Mouse (Mus musculus) midbrain, embryonic 14.5 days (tissue): ENCODE results near the gene Usp38. TPM values are rescaled to one million over a fixed set of nuclear protein-coding genes. Genes with fewer than 3 reads are reported as not detected.
"Not testable (repeated sequence)": the region's sequence is repeated elsewhere in the genome, so short reads cannot be mapped to it uniquely, and the experiment has no call there.

Experiments used
- ATAC-seq: fragments of 200-750 bp; cut with Nextera tagmentation; 2 replicates; pipeline ENCODE4 v1.8.0; 2017; ENCODE audit warnings: moderate number of reproducible peaks, moderate library complexity; ENCODE audit not compliant: low FRiP score, low TSS enrichment
- DNase-seq: peaks from one replicate; pipeline ENCODE4 v3.0.0-alpha.2; 2015
- H3K27ac ChIP-seq: fragments of 300-500 bp; sonication (generic); replicated peaks from 2 replicates; pipeline ENCODE4 v1.5.1; 2014; ENCODE audit warnings: mild to moderate bottlenecking, low read depth, low read length, moderate library complexity
- H3K27me3 ChIP-seq: fragments of 300-500 bp; sonication (generic); 2 replicates; pipeline ENCODE4 v1.6.1; 2014; ENCODE audit warnings: low read length, control low read depth, mixed read lengths; ENCODE audit not compliant: control insufficient read depth, insufficient read depth
- H3K36me3 ChIP-seq: fragments of 300-500 bp; sonication (generic); 2 replicates; pipeline ENCODE4 v1.6.1; 2014; ENCODE audit warnings: low read length, control low read depth; ENCODE audit not compliant: control insufficient read depth, insufficient read depth
- H3K4me1 ChIP-seq: fragments of 300-500 bp; sonication (generic); 2 replicates; pipeline ENCODE4 v1.6.1; 2014; ENCODE audit warnings: mild to moderate bottlenecking, antibody characterized with exemption, low read length, control low read depth; ENCODE audit not compliant: control insufficient read depth, insufficient read depth
- H3K4me2 ChIP-seq: fragments of 300-500 bp; sonication (generic); 2 replicates; pipeline ENCODE4 v1.6.1; 2014; ENCODE audit warnings: mild to moderate bottlenecking, low read length, moderate library complexity
- H3K4me3 ChIP-seq: fragments of 300-500 bp; sonication (generic); replicated peaks from 2 replicates; pipeline ENCODE4 v1.5.1; 2014; ENCODE audit warnings: low read depth, low read length
- H3K9ac ChIP-seq: fragments of 300-500 bp; sonication (generic); replicated peaks from 2 replicates; pipeline ENCODE4 v1.6.1; 2014; ENCODE audit warnings: mild to moderate bottlenecking, low read length, moderate library complexity
- H3K9me3 ChIP-seq: fragments of 300-500 bp; sonication (generic); 2 replicates; pipeline ENCODE4 v1.6.1; 2016; ENCODE audit warnings: low read length, control low read depth, mixed read lengths; ENCODE audit not compliant: control insufficient read depth
- WGBS: fragments of 180-500 bp; shearing (Covaris S2); extraction: QIAGEN DNeasy Blood & Tissue Kit; methylation state at CpG from one replicate; pipeline ENCODE4 v1.1.7; 2014; 5-methylcytosine and 5-hydroxymethylcytosine counted together
- polyA plus RNA-seq: library from polyadenylated mRNA; unstranded; fragments of >200 nt; fragmentation: Nextera tagmentation; extraction: Ambion mirVana; gene quantifications from 2 replicates; pipeline ENCODE4 v1.2.1, GENCODE M21; 2014

The Usp38 gene
- polyA plus RNA-seq, result 19.4 and 27.2 TPM in 2 replicates

DNA sequence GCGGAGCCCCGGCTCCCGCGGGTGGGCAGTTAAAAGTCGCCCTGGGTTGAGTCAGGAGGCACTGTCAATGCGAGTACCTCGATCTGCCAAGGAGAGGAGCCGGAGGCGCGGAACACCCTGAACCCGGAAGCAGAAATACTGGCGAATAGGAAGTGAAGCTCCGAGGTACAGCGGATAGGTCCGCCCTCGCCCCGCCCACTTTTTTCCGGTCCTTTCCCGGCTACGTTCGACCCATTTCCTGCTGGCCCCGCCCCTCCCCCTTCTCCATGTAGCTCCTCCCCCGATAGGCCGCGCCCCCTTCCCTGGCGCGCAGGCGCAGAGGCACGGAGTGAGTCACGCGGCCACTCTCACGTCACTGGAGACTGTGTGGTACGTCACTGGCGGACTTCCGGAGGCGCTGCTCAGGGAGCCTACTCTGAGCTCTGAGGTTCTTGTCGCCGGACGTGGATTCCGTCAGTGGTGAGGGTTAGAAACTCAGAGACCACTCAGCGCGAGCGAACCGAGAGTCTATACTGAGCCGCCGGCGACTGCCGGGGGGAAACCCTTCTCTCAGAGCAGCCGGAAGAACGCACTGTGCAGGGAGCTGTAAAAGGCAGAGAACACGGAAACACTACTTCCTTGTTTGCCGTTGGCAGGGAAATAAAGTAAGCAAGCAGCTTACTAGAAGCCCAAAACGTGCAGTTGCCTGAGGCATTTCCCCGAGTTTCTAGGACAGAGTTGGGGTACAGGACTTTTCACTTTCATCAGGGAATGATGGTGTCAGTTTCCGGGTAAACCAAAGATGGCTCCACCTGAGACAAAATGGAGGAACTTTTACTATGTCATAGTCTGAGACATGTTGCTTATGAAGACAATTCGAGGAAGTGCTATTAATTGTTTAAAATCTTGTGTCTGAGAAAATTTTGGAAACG is at the start of gene Usp38:
Gene Usp38 (minus strand): TSS at position 140 of the 911 bp plus-strand sequence.
- no peaks in the 10 kb centered on the region for H3K9me3 ChIP-seq
- DNase-seq (peak; percentile 100), ATAC-seq (peak; percentile 99)
- peak within 1 kb of the TSS; percentile 87 for H3K9ac ChIP-seq
- peaks cover 9% of the 10 kb centered on the region for H3K36me3 ChIP-seq
- H3K4me3 ChIP-seq, result peak within 1 kb of the TSS; percentile 95
- H3K27me3 ChIP-seq, result no peaks in the 10 kb centered on the region
- H3K27ac ChIP-seq, result peak within 1 kb of the TSS; percentile 93
- H3K4me1 ChIP-seq, result peaks cover 25% of the 10 kb centered on the region
- peak within 1 kb of the TSS; percentile 99 for H3K4me2 ChIP-seq
- 3% methylated on average over 57 of the region's 57 CpGs for WGBS

DNA sequence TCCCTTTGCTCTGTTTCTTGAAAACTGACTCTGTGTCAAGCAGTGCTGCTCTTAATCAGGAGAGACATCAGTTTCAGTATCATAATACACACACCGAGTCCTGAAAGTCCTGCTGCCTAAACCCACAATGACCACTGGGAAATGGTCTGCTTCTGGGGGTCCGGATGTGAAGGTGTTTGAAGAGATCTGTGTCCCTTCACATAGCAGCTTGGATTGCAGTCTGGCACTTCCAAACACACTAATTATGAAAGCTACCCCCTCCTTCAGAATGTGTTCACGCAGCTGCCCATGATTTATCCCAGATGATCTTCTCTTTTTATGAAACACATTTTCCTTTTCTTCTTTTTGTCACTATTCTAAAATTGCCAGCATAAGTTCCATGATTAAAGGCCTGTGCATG is 47.8 kb upstream of the Usp38 start:
- Histone ChIP-seq H3K9me3 (no peaks in the 10 kb centered on the region), H3K27me3 (no peaks in the 10 kb centered on the region), H3K27ac (no peak overlapping the region), H3K4me1 (no peaks in the 10 kb centered on the region), H3K4me2 (no peak overlapping the region), H3K4me3 (no peak overlapping the region), H3K36me3 (no peaks in the 10 kb centered on the region), H3K9ac (no peak overlapping the region)
- DNase-seq (no peak), ATAC-seq (no peak)
- WGBS, result 83% methylated on average over 3 of the region's 3 CpGs

DNA sequence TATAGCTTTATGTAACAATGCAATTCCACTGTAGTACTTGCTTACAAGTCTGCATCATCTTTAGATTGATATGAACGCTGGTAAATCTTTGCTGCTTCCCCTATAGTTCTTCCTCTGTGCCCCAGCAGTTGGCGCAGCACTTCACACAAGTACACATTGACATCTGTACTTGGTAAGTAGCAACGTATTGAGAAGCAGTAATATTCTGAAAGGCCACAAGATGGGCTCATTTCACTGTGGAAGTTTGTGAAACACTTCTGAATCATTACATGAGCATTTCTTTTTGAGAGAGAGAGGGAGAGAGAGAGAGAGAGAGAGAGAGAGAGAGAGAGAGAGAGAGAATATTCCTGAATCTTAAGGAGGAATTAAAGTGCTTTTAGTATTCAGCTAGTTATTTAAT is 47.2 kb upstream of the Usp38 start:
- DNase-seq, result peak; percentile 79
- WGBS, result 42% methylated on average over 3 of the region's 3 CpGs
- no peak overlapping the region for H3K9ac ChIP-seq
- H3K9me3 ChIP-seq, result no peaks in the 10 kb centered on the region
- no peak overlapping the region for H3K27ac ChIP-seq
- H3K4me1 ChIP-seq, result no peaks in the 10 kb centered on the region
- H3K4me2 ChIP-seq, result no peak overlapping the region
- H3K4me3 ChIP-seq, result no peak overlapping the region
- H3K27me3 ChIP-seq, result no peaks in the 10 kb centered on the region
- no peak; the same call in 1 of the 2 replicates for ATAC-seq
- H3K36me3 ChIP-seq, result no peaks in the 10 kb centered on the region

DNA sequence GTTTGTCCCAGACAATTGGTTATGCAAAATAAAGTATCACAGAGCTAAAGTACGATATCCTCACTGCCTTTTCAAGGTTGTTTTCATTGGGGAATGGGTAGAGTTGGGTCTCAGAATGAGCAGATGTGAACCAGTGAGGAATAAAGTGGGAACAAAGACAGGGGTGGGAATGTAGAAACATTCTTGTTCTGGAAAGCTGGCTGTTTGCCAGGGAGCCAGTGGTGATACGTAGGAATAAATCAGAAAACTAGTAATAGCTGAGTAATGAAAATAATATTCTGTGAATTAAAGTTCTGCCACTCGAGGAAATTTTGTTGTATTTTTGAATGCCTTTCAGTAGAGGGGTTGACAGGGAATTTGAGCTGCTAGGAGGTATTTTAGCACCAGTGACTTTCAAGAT is 29.5 kb upstream of the Usp38 start:
- Histone ChIP-seq H3K36me3 (no peaks in the 10 kb centered on the region), H3K4me3 (no peak overlapping the region), H3K9ac (no peak overlapping the region), H3K4me1 (no peaks in the 10 kb centered on the region), H3K9me3 (no peaks in the 10 kb centered on the region), H3K4me2 (no peak overlapping the region), H3K27ac (no peak overlapping the region), H3K27me3 (no peaks in the 10 kb centered on the region)
- no peak for ATAC-seq
- WGBS, result 56% methylated on average over 3 of the region's 3 CpGs
- peak; percentile 58 for DNase-seq

DNA sequence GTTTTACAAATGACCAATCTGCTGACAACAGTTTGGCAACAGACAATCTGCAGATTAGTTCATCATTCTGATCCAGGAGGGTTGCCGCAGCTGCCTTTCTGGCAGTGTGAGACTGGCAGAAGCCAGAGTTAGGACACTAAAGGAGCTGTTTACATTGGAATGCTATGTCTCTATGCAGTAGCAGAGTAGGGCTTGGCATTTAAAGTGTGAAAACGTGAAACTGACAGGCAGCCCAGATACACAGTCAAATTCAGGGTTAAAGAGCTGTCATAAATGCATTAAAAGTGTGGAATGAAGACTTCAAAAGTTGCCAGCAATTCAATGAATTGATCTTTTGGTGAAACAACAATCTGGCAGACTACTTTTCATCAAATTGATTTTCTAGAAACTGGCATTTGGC is 13.3 kb upstream of the Usp38 start:
- DNase-seq, result no peak

DNA sequence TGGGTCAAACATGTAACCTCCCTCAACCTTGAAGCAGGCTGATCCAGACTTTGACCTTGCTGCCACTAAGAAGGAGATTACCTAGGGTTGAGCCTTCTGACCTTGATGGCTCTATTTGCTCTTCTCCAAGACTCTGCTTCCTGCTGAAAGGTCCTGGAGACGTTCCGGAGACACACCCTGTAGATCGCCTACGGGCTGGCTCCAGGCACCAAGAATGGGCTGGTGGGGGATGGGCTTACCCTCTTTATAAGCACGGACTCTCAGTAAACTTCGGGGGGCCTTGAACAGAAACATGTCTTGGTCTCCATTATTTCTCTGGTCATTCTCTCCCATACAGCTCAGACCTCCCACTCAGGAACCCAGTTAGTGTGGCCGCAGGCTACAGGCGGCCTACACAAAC is 2.8 kb upstream of the Usp38 start:
- H3K9ac ChIP-seq, H3K4me2 ChIP-seq, DNase-seq, H3K27me3 ChIP-seq, H3K27ac ChIP-seq, H3K36me3 ChIP-seq, H3K9me3 ChIP-seq, H3K4me3 ChIP-seq, ATAC-seq: not testable (repeated sequence)
- WGBS, result 88% methylated on average over 8 of the region's 8 CpGs
- peaks cover 19% of the 10 kb centered on the region for H3K4me1 ChIP-seq

More for the DNA sequence above, 13.3 kb upstream of the Usp38 start:
- Histone ChIP-seq H3K4me3 (no peak overlapping the region), H3K9ac (no peak overlapping the region), H3K36me3 (no peaks in the 10 kb centered on the region), H3K27ac (no peak overlapping the region), H3K4me1 (no peaks in the 10 kb centered on the region), H3K4me2 (no peak overlapping the region), H3K27me3 (no peaks in the 10 kb centered on the region), H3K9me3 (peaks cover 7% of the 10 kb centered on the region)
- ATAC-seq, result no peak
- WGBS, result 53% methylated on average over 2 of the region's 2 CpGs

DNA sequence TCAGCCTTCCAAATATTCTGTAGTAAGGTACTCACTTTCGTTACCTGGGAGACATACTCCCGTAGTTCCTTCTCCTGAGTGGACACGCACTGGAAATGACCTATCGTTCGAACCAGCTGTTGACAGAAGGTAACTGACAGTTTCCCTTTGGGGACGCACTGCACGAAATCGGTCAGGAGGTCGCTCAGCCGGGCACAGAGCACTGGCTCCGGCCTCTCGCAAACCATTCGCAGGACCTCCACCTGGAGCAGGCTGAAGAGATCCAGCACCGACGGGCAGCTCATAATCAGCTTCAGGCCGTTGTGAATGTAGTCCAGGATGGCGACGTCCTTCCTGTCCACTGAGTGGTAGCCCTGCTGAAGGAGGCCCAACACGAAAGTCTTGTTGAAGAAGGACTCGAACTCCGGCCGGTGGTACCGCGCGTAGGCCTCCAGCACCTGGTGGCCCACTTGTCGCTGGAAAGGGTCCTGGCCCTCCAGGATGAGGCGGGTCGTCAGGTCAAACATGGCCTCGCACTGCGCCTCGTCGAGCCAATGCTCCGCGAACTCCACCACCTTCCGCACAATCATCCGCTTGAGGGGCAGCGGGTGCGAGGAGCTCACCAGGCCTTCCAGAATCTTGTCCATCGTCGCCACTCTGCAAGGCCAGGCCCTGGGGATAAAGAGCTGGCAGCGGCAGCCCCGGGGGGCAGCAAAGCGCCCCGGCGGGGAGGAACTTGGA is 757 bp downstream of the Usp38 start:
- WGBS, result 5% methylated on average over 45 of the region's 45 CpGs
- H3K36me3 ChIP-seq, result peaks cover 15% of the 10 kb centered on the region
- peak overlapping the region; percentile 99 for H3K4me2 ChIP-seq
- no peaks in the 10 kb centered on the region for H3K9me3 ChIP-seq
- no peak; the same call in 1 of the 2 replicates for ATAC-seq
- peak overlapping the region; percentile 95 for H3K4me3 ChIP-seq
- peak overlapping the region; percentile 87 for H3K9ac ChIP-seq
- peak overlapping the region; percentile 77 for H3K27ac ChIP-seq
- peaks cover 25% of the 10 kb centered on the region for H3K4me1 ChIP-seq
- DNase-seq, result no peak
- H3K27me3 ChIP-seq, result no peaks in the 10 kb centered on the region

DNA sequence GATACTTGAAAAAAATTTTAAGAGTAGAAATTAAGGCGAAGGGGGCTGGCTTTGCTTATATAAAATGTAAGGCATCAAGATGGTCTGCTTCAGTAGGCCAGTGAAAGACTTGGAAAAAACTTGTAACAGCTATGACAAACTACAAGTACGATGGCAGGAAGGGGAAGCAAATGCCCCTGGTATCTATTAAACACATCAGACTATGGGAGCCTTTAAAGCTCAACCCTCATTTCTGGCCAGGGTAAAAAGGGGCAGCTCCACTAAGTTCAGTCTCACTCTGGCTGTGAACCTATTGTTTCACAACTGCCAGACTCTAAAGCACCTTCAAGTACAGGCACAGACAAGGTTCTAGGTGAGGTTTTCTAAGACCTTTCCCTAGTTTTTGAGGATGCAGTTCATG is 2.0 kb downstream of the Usp38 start:
- Histone ChIP-seq H3K36me3 (peaks cover 21% of the 10 kb centered on the region), H3K27ac (no peak overlapping the region), H3K4me3 (peak overlapping the region; percentile 95), H3K4me2 (peak overlapping the region; percentile 99), H3K27me3 (no peaks in the 10 kb centered on the region), H3K4me1 (peaks cover 25% of the 10 kb centered on the region), H3K9ac (peak overlapping the region; percentile 87), H3K9me3 (no peaks in the 10 kb centered on the region)
- 94% methylated on average over 2 of the region's 2 CpGs for WGBS
- DNase-seq (no peak), ATAC-seq (no peak)
